Mouse (Mus musculus): ENCODE data around the gene Vipas39. TPM values are rescaled to one million over a fixed set of nuclear protein-coding genes. Genes with fewer than 3 reads are reported as not detected.
"Not testable (repeated sequence)": the region's sequence is repeated elsewhere in the genome, so short reads cannot be mapped to it uniquely, and the experiment has no call there.

Gene Vipas39
- polyA plus RNA-seq, 1 experiment = 64.5 TPM

DNA sequence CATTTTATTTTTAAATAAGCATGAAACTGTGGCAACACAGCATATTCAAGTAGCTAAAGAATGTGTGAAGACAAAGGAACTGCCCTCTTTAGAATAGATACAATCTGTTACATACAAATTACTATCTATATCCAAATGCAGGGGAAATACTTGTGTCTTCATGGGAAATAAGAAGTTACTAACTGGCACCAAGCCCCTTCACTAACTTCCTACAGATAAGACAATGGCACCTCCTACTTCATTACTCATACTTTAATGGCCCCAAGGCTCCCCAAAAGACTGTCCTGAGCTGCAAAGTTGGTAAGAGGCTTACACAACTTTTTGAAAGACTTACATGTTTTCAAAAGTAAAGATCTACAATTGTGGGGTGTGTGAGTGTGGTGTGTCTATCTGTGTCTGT lies 48.5 kb downstream of the Vipas39 start:
- no peak for TF ChIP-seq CTCF (IDR thresholded peaks at IDR 0.05; ENCODE audit: borderline replicate concordance, extremely low read depth, insufficient read depth, insufficient read length)
- TF ChIP-seq POLR2A (IDR thresholded peaks at IDR 0.05; ENCODE audit: borderline replicate concordance, extremely low read depth, insufficient read depth, insufficient read length, poor library complexity, severe bottlenecking) = no peak
- no peak for DNase-seq (ENCODE audit: low read depth)

DNA sequence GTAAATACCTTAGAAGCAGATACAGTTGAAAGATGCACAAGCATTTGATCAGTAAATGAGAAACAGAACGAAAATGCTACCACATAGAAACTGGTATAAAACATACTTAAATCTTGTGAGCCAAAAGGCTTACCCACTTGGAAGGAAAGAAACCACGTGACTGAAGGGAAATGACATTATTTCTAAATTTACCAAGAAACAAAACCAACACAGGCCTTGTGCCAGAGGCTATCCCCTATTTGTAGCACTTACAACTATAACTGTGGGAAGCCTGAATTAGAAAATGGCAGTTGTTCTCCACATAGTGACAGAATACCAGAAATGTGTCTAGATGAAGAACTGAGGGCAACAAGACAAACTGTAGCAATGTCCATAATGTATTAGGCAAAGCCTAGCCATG lies 50.0 kb downstream of the Vipas39 start:
- TF ChIP-seq CTCF (IDR thresholded peaks at IDR 0.05; ENCODE audit: borderline replicate concordance, extremely low read depth, insufficient read depth, insufficient read length) (no peak), POLR2A (IDR thresholded peaks at IDR 0.05; ENCODE audit: borderline replicate concordance, extremely low read depth, insufficient read depth, insufficient read length, poor library complexity, severe bottlenecking) (no peak)
- DNase-seq (ENCODE audit: low read depth) = no peak

DNA sequence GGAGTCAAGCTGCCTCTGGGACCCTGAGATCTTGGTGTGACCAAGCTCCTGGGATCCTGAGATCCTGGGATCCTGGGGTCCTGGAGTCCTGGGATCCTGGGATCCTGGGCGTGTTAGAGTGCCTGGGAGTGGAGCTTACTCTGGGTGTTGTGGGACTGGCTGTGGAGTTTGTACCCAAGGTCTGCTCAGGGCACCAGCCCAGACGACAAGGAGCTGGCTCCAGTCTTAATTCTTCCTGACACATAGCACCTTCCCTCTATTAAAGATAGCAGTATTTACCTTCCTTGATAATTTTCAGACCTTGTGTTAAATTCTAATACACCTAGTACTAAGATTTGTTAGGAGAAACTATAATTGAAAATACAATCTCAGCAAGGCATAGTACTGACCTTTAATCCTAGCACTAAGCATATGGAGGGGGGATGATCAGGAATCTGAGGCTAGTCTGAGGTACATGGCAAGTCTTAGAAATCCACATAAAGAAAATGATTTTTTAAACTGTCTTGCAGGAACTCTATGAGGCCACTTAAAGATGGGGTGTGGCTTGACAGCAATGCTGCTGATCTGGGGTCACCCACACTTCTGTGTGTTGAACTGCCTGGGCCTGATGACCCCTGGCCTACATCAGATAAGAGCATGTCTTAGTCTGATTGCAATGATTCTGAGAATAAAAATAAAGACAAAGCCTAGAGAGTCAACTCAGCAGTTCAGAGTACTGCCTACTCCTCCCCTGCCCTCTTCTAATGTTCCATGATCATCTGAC lies 53.0 kb downstream of the Vipas39 start:
- TF ChIP-seq POLR2A (IDR thresholded peaks at IDR 0.05; ENCODE audit: borderline replicate concordance, extremely low read depth, insufficient read depth, insufficient read length, poor library complexity, severe bottlenecking) = no peak
- TF ChIP-seq CTCF (IDR thresholded peaks at IDR 0.05; ENCODE audit: borderline replicate concordance, extremely low read depth, insufficient read depth, insufficient read length) = no peak
- DNase-seq (ENCODE audit: low read depth) = no peak

DNA sequence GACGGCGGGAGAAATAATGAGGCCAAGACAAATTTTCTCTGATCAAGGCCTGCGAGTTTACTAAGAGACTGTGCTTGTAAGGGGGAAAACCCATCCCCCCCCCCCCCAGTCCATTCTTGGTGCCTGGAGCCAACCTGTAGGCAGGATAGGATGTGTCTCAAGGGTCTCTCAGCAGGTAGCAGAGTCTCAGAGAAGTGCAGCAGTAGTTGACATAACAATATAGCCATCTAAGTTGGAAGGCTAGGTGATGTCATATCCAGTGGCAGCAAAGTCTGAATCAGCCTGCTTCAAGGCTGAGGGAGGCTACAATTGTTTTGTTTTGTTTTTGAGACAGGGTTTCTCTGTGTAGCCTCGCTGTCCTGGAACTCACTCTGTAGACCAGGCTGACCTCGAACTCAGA lies 60.3 kb downstream of the Vipas39 start:
- not testable (repeated sequence) for DNase-seq (ENCODE audit: low read depth)

DNA sequence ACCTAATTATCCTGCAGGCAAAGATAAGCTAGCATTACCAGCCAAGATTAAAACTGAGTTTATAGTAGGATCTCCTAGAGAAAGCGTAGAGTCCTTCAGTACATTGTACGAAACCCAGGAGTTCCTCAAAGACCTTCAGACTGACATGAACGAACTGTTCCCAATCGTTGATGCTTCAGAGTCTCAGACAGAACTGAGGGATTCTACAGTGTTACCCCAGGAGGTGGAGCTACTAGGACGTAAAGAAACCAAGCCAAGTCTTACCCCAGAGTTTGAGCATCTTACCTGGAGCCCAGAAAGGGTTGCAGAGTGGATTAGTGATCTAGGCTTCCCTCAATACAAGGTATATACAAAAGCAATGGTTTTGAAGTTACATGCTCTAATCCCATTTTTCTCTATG lies 64.4 kb downstream of the Vipas39 start:
- TF ChIP-seq CTCF (IDR thresholded peaks at IDR 0.05; ENCODE audit: borderline replicate concordance, extremely low read depth, insufficient read depth, insufficient read length) (no peak), POLR2A (IDR thresholded peaks at IDR 0.05; ENCODE audit: borderline replicate concordance, extremely low read depth, insufficient read depth, insufficient read length, poor library complexity, severe bottlenecking) (no peak)
- no peak for DNase-seq (ENCODE audit: low read depth)

DNA sequence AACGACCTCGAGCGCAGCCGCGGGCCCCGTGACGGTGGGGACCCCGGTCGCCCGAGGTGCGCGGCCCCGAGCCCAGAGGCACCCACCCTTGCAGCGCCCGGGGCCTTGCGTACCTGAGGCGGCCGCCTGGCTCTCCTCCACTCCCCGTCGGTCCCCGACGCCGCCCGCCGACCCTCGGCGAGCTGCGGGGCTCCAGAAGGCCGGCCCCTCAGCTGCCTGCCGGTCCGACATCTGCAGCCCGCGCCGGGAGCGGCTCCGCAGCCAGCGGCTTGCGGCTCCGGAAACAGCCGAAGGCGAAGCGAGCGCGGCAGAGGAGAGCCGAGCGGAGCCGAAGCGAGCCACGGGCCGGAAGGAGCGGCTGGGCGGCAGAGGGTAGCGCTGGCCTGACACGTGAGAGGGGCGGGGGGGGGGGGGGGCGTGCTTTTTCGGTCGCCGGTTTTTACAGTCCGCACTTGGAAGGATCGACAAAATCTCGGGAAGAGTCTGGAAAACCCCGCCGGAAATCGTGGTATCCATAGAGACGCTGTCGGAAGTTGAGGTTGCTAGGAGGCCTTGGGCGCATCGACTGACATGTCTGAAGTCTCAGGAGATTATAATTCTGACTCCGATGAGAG lies 66.0 kb downstream of the Vipas39 start, which contains the start of gene Tmed8:
Tmed8 (minus strand) TSS at position 482 of the 614 bp plus-strand sequence.
- peak; percentile 95 for DNase-seq (ENCODE audit: low read depth)

DNA sequence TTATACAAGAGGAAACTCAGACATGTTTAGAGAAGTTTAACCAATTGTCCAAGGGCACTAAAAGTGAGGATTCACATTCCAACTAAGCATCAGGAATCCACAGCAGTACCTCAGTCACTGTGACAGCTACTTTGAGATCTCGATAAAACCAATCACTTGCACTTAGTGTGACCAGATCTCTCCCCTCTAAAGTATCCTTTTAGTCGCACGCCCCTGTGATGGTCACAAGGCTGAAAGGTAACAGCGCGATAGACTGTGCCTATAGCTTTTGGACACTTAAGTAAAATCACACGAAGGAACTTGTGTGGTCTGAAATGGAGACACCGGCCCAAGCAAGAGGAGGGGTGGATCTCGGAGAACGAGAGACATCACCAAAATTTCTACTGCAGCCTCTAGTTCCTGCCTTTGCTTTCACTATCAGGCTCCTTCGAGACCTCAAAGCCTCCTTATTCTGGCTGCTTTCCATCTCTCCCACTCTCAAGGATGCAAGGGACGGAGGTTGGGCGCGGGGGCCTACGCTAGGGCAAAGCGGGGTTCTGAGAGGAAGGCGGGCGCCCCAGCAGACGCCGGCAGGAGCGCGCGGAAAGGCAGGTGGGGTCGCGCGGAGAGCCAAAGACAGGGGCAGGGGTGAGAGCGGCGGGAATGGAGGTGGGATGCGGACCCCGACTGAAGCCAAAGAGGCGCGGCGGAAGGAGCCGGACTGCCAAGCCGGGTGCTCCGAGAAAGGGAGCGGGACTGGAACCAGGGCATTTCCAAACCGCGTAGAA lies 66.7 kb downstream of the Vipas39 start, which contains the start of gene Samd15:
Samd15 (plus strand) TSS at position 518 of the 767 bp plus-strand sequence.
- no peak for TF ChIP-seq POLR2A (IDR thresholded peaks at IDR 0.05; ENCODE audit: borderline replicate concordance, extremely low read depth, insufficient read depth, insufficient read length, poor library complexity, severe bottlenecking)
- no peak for TF ChIP-seq CTCF (IDR thresholded peaks at IDR 0.05; ENCODE audit: borderline replicate concordance, extremely low read depth, insufficient read depth, insufficient read length)
- DNase-seq (ENCODE audit: low read depth) = peak; percentile 69

More for the DNA sequence above, 66.0 kb downstream of the Vipas39 start, which contains the start of gene Tmed8:
- TF ChIP-seq POLR2A (IDR thresholded peaks at IDR 0.05; ENCODE audit: borderline replicate concordance, extremely low read depth, insufficient read depth, insufficient read length, poor library complexity, severe bottlenecking) (0 out of 2 replicates have a peak, but pooled peaks have one; percentile 47), CTCF (IDR thresholded peaks at IDR 0.05; ENCODE audit: borderline replicate concordance, extremely low read depth, insufficient read depth, insufficient read length) (no peak)

DNA sequence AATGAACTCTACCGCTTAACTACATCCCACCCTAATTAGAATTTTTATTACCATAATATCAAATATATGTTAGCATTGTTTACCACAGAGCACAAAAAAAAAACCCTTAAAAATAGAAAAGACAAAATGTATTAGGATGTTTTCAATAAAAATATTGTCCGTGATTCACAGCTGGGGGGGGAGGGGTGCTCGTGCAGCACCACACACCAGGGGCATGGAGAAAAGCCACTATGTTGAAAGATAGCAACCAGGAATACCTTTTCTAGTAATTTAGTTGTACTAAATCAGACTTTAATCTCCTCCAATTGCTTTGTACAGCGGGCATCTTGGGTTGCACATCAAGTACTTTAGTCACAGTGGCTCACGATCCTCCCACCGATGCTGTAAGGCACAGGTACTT lies 67.3 kb downstream of the Vipas39 start:
- DNase-seq (ENCODE audit: low read depth) = no peak
- TF ChIP-seq CTCF (IDR thresholded peaks at IDR 0.05; ENCODE audit: borderline replicate concordance, extremely low read depth, insufficient read depth, insufficient read length) (no peak), POLR2A (IDR thresholded peaks at IDR 0.05; ENCODE audit: borderline replicate concordance, extremely low read depth, insufficient read depth, insufficient read length, poor library complexity, severe bottlenecking) (no peak)

DNA sequence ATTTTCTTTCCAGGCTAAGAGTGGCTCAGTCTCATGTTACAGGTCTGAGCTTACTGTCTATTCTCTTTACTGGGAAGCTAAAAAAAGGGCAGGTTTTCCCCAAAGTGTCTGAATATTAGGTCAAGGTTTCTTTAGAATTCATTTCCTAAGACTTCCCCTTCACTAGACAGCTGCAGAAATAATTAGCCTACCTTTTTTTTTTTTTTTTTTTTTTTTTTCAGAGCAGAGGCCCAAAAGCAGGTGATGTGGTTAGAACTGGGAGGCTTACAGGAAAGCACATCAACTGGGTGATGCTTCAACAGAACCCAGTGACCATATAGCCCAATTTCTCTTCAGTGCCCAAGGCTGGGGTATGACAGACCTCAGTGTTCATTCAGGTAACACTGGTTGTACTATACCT lies 69.7 kb downstream of the Vipas39 start:
- no peak for DNase-seq (ENCODE audit: low read depth)
- no peak for TF ChIP-seq POLR2A (IDR thresholded peaks at IDR 0.05; ENCODE audit: borderline replicate concordance, extremely low read depth, insufficient read depth, insufficient read length, poor library complexity, severe bottlenecking)
- no peak for TF ChIP-seq CTCF (IDR thresholded peaks at IDR 0.05; ENCODE audit: borderline replicate concordance, extremely low read depth, insufficient read depth, insufficient read length)

DNA sequence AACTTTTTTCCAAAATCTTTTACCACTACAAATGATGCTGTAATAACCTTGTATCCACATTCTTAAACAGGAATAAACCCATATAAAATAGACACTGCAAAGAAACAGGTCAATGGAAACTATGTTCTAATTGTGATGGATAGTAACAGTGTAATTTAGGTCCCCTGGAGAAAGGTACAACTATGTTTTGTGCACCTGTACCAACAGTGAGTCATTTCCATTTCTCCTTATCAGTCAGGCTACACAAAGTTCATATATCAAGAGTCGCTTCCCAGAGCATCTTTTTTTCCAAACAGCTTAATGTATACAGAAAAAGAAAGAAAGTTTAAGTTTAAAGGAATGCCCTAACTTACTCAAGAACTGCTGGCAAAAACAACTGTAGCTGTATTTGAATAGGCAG lies 71.0 kb downstream of the Vipas39 start:
- no peak for DNase-seq (ENCODE audit: low read depth)
- TF ChIP-seq CTCF (IDR thresholded peaks at IDR 0.05; ENCODE audit: borderline replicate concordance, extremely low read depth, insufficient read depth, insufficient read length) (no peak), POLR2A (IDR thresholded peaks at IDR 0.05; ENCODE audit: borderline replicate concordance, extremely low read depth, insufficient read depth, insufficient read length, poor library complexity, severe bottlenecking) (no peak)

DNA sequence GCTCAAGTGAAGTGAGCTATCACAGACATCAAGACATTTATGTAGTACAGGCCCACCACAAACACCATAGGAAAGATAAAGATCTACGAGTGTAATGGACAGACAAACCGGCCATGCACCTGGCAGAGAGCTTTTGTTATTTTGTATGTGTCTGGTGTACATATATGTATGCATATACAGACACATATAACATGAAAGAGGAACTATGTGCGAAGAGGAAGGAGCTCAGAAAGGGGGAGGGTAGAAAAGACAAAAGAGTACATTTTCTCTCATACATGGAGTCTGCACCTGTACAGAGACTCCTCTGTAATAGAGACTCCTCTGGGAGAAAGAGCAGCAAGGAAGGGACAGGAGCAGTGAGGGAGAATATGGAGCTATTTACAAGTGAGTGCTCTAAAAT lies 73.0 kb downstream of the Vipas39 start:
- no peak for TF ChIP-seq CTCF (IDR thresholded peaks at IDR 0.05; ENCODE audit: borderline replicate concordance, extremely low read depth, insufficient read depth, insufficient read length)
- TF ChIP-seq POLR2A (IDR thresholded peaks at IDR 0.05; ENCODE audit: borderline replicate concordance, extremely low read depth, insufficient read depth, insufficient read length, poor library complexity, severe bottlenecking) = no peak
- DNase-seq (ENCODE audit: low read depth) = no peak

Other genes starting within 250 kb of the Vipas39 start
- gene Tmem63c, start 244.9 kb downstream of the Vipas39 start, polyA plus RNA-seq (2012; rRNA removed) = 18.1 and 19.6 TPM in 2 replicates
- 1.9 and 2.5 TPM in 2 replicates for gene Ngb, start 163.7 kb downstream of the Vipas39 start, polyA plus RNA-seq (2012; rRNA removed)
- gene Gstz1, start 119.1 kb downstream of the Vipas39 start, polyA plus RNA-seq (2012; rRNA removed) = 57.3 and 58.2 TPM in 2 replicates
- gene Pomt2, start 118.3 kb downstream of the Vipas39 start, polyA plus RNA-seq (2012; rRNA removed) = 19.2 and 19.3 TPM in 2 replicates
- gene Samd15, start 66.5 kb downstream of the Vipas39 start, polyA plus RNA-seq (2012; rRNA removed) = 0.83 and 1.5 TPM in 2 replicates
- 11.7 and 13.9 TPM in 2 replicates for gene Tmed8, start 65.8 kb downstream of the Vipas39 start, polyA plus RNA-seq (2012; rRNA removed)
- gene Noxred1, start 27.5 kb downstream of the Vipas39 start, polyA plus RNA-seq (2012; rRNA removed) = 3.1 and 4.4 TPM in 2 replicates
- gene Ahsa1, start 223 bp upstream of the Vipas39 start, polyA plus RNA-seq (2012; rRNA removed) = 151 and 160 TPM in 2 replicates
- 0.96 and 1.4 TPM in 2 replicates for gene Ism2, start 33.4 kb upstream of the Vipas39 start, polyA plus RNA-seq (2012; rRNA removed)
- 24.6 and 31.0 TPM in 2 replicates for gene Sptlc2, start 122.1 kb upstream of the Vipas39 start, polyA plus RNA-seq (2012; rRNA removed)
- 65.2 and 89.2 TPM in 2 replicates for gene Slirp, start 177.6 kb upstream of the Vipas39 start, polyA plus RNA-seq (2012; rRNA removed)
- 30.0 and 32.2 TPM in 2 replicates for gene Alkbh1, start 177.8 kb upstream of the Vipas39 start, polyA plus RNA-seq (2012; rRNA removed)
- 41.8 and 45.4 TPM in 2 replicates for gene Snw1, start 206.0 kb upstream of the Vipas39 start, polyA plus RNA-seq (2012; rRNA removed)
- not detected in 2 replicates for gene Gm5788, start 228.5 kb upstream of the Vipas39 start, polyA plus RNA-seq (2012; rRNA removed)
- not detected in 2 replicates for gene Gm8300, start 248.1 kb upstream of the Vipas39 start, polyA plus RNA-seq (2012; rRNA removed)

Measured in brain, embryonic 14.5 days (tissue).